19 mouse cellular contexts compared by ENCODE assay signal in genomic region chr12:80845901-80846300, GRCm38 (mm10). TPM values are rescaled to one million over a fixed set of nuclear protein-coding genes. Genes with fewer than 3 reads are reported as not detected.
DNase-seq lines count a peak whose midpoint lies in the region; ATAC-seq and TF ChIP-seq lines count a peak whose summit lies in the region.
"Had no signal": no experiment of that assay in that cellular context is flagged by ENCODE, and none has a peak within 500 bp of the region (broad histone marks: within the 10 kb centered on the region; RNA-seq: fewer than 3 reads in every experiment).

No protein-coding gene starts in this region.

- H3K4me1 ChIP-seq in megakaryocyte, embryonic 14.5 days: peaks cover 73% of the 10 kb centered on the region

- DNase-seq in gastrocnemius, adult 2 months: no peak
- no peak for DNase-seq in gastrocnemius, adult 8-10 months (ENCODE audit: low spot score in 2 of 2)
- no peak for DNase-seq in layer of hippocampus, adult 2 months (ENCODE audit: low spot score in 2 of 2)
- no peak for DNase-seq in layer of hippocampus, postnatal 25 days (ENCODE audit: extremely low spot score in 1 of 2, low spot score in 1 of 2)
- DNase-seq in cerebellum, adult 11-12 months: no peak
- DNase-seq: adrenal gland, adult 8-10 months; adrenal gland, postnatal 36 days; B cell, adult 2 months; cerebellum, adult 11 months; cerebellum, adult 9-10 months; cerebellum, postnatal 25 days; gastrocnemius, postnatal 14 days had no signal

- H3K4me3 ChIP-seq in gastrocnemius, adult 2 months: no peak overlapping the region
- H3K4me3 ChIP-seq in layer of hippocampus, adult 2 months: no peak overlapping the region
- peak overlapping the region; percentile 2 for H3K4me3 ChIP-seq in megakaryocyte, embryonic 14.5 days (replicated peaks)
- H3K4me3 ChIP-seq: embryonic facial prominence, embryonic 12.5 days; forebrain, embryonic 15.5 days; heart, embryonic 10.5 days; hindbrain, embryonic 15.5 days had no signal

- peaks cover 30% of the 10 kb centered on the region for H3K36me3 ChIP-seq in megakaryocyte, embryonic 14.5 days (replicated peaks; ENCODE audit: low read length)
- H3K36me3 ChIP-seq: embryonic facial prominence, embryonic 12.5 days; forebrain, embryonic 15.5 days; heart, embryonic 10.5 days; hindbrain, embryonic 15.5 days had no signal

- peak overlapping the region; percentile 63 for H3K27ac ChIP-seq in gastrocnemius, adult 2 months
- peak overlapping the region; percentile 73 for H3K27ac ChIP-seq in layer of hippocampus, adult 2 months
- H3K27ac ChIP-seq: embryonic facial prominence, embryonic 12.5 days; forebrain, embryonic 15.5 days; heart, embryonic 10.5 days; hindbrain, embryonic 15.5 days had no signal

- no peaks in the 10 kb centered on the region for H3K9me3 ChIP-seq in megakaryocyte, embryonic 14.5 days
- H3K9me3 ChIP-seq: embryonic facial prominence, embryonic 12.5 days; forebrain, embryonic 15.5 days; G1E; heart, embryonic 10.5 days; hindbrain, embryonic 15.5 days had no signal

- no peak for TF ChIP-seq CTCF in gastrocnemius, adult 2 months (IDR thresholded peaks at IDR 0.05)
- no peak for TF ChIP-seq CTCF in layer of hippocampus, adult 2 months (conservative IDR thresholded peaks at IDR 0.05)

- H3K27me3 ChIP-seq in megakaryocyte, embryonic 14.5 days (replicated peaks): no peaks in the 10 kb centered on the region
- H3K27me3 ChIP-seq: embryonic facial prominence, embryonic 12.5 days; forebrain, embryonic 15.5 days; hindbrain, embryonic 15.5 days had no signal

- no peak for ATAC-seq in megakaryocyte, adult 5-6 weeks (ENCODE audit: poor library complexity, severe bottlenecking)
- ATAC-seq: forebrain, embryonic 15.5 days had no signal

- intact Hi-C loops in gastrocnemius, adult 2 months (cut with DNase I): no loop called here

RNA-seq across cellular contexts. Expression of gene Susd6, which starts 55.6 kb away (rescaled TPM):
- total RNA-seq in gastrocnemius, adult 2 months (2021): 10 to 100 TPM; 37.7 to 41.1 TPM
- total RNA-seq in gastrocnemius, adult 8-10 months (2022): 10 to 100 TPM; 39.3 to 51.9 (median 44.3) TPM
- total RNA-seq in layer of hippocampus, adult 2 months (2021): 10 to 100 TPM; 71.6 to 72.1 TPM
- 10 to 100 TPM; 59.9 to 64.5 TPM for total RNA-seq in layer of hippocampus, postnatal 25 days (2021)
- 5.9 and 6.0 TPM in 2 replicates for polyA plus RNA-seq in megakaryocyte, embryonic 14.5 days (2012; ENCODE audit: insufficient read depth, low replicate concordance)
- total RNA-seq in megakaryocyte, adult 5-6 weeks (2015): 26.8 and 26.9 TPM in 2 replicates
- 37.1 and 38.3 TPM in 2 replicates for total RNA-seq in megakaryocyte, adult 5-6 weeks (2017)
